Mouse (Mus musculus): ENCODE results near the gene 2010300C02Rik. TPM values are rescaled to one million over a fixed set of nuclear protein-coding genes. Genes with fewer than 3 reads are reported as not detected.
"Not testable (repeated sequence)": the region's sequence is repeated elsewhere in the genome, so short reads cannot be mapped to it uniquely, and the experiment has no call there.

The 2010300C02Rik gene
- polyA plus RNA-seq, 1 experiment from 2014 or later, result 3.5 TPM

GRCm38 (mm10) chr1:37717415-37718195 lies 2.3 kb downstream of the 2010300C02Rik start:
- no peak overlapping the region for H3K9ac ChIP-seq (replicated peaks; ENCODE audit: low read depth, low read length)
- H3K4me2 ChIP-seq (ENCODE audit: low read length), result no peak overlapping the region
- H3K9me3 ChIP-seq (ENCODE audit: control insufficient read depth, low read length), result no peaks in the 10 kb centered on the region
- 80% methylated on average over 14 of the region's 14 CpGs for WGBS
- ATAC-seq, result no peak
- peaks cover 15% of the 10 kb centered on the region for H3K27me3 ChIP-seq (replicated peaks; ENCODE audit: control insufficient read depth, insufficient read depth, low read length)
- no peak overlapping the region for H3K4me3 ChIP-seq (replicated peaks; ENCODE audit: low read length)
- no peak overlapping the region for H3K27ac ChIP-seq (ENCODE audit: low read length)
- peaks cover 8% of the 10 kb centered on the region for H3K4me1 ChIP-seq (replicated peaks; ENCODE audit: control insufficient read depth, insufficient read depth, low read length)
- no peaks in the 10 kb centered on the region for H3K36me3 ChIP-seq (ENCODE audit: control insufficient read depth, insufficient read depth)

- H3K9me3 ChIP-seq (ENCODE audit: control insufficient read depth, low read length); H3K4me3 ChIP-seq (replicated peaks; ENCODE audit: low read length); H3K27ac ChIP-seq (ENCODE audit: low read length); H3K9ac ChIP-seq (replicated peaks; ENCODE audit: low read depth, low read length); H3K27me3 ChIP-seq (replicated peaks; ENCODE audit: control insufficient read depth, insufficient read depth, low read length); ATAC-seq; H3K4me1 ChIP-seq (replicated peaks; ENCODE audit: control insufficient read depth, insufficient read depth, low read length); H3K36me3 ChIP-seq (ENCODE audit: control insufficient read depth, insufficient read depth); H3K4me2 ChIP-seq (ENCODE audit: low read length): not testable (repeated sequence)
- 87% methylated on average over 4 of the region's 4 CpGs for WGBS
Observed at GRCm38 (mm10) chr1:37712357-37712737, 7.5 kb downstream of the 2010300C02Rik start.

- Histone ChIP-seq H3K4me3 (replicated peaks; ENCODE audit: low read length) (no peak overlapping the region), H3K27me3 (replicated peaks; ENCODE audit: control insufficient read depth, insufficient read depth, low read length) (no peaks in the 10 kb centered on the region), H3K27ac (ENCODE audit: low read length) (no peak overlapping the region), H3K4me1 (replicated peaks; ENCODE audit: control insufficient read depth, insufficient read depth, low read length) (no peaks in the 10 kb centered on the region), H3K36me3 (ENCODE audit: control insufficient read depth, insufficient read depth) (no peaks in the 10 kb centered on the region), H3K9ac (replicated peaks; ENCODE audit: low read depth, low read length) (no peak overlapping the region), H3K4me2 (ENCODE audit: low read length) (no peak overlapping the region), H3K9me3 (ENCODE audit: control insufficient read depth, low read length) (no peaks in the 10 kb centered on the region)
- no peak for ATAC-seq
- 92% methylated on average over 10 of the region's 10 CpGs for WGBS
Observed at GRCm38 (mm10) chr1:37711596-37712356, 8.1 kb downstream of the 2010300C02Rik start.

- no peaks in the 10 kb centered on the region for H3K36me3 ChIP-seq (ENCODE audit: control insufficient read depth, insufficient read depth)
- H3K27me3 ChIP-seq (replicated peaks; ENCODE audit: control insufficient read depth, insufficient read depth, low read length), result no peaks in the 10 kb centered on the region
- WGBS, result 91% methylated on average over 5 of the region's 5 CpGs
- H3K9ac ChIP-seq (replicated peaks; ENCODE audit: low read depth, low read length), result no peak overlapping the region
- no peak overlapping the region for H3K4me3 ChIP-seq (replicated peaks; ENCODE audit: low read length)
- no peaks in the 10 kb centered on the region for H3K9me3 ChIP-seq (ENCODE audit: control insufficient read depth, low read length)
- ATAC-seq, result no peak
- no peak overlapping the region for H3K27ac ChIP-seq (ENCODE audit: low read length)
- H3K4me1 ChIP-seq (replicated peaks; ENCODE audit: control insufficient read depth, insufficient read depth, low read length), result no peaks in the 10 kb centered on the region
- H3K4me2 ChIP-seq (ENCODE audit: low read length), result no peak overlapping the region
Observed at GRCm38 (mm10) chr1:37711082-37711481, 8.8 kb downstream of the 2010300C02Rik start.

GRCm38 (mm10) chr1:37709736-37710135 lies 10.1 kb downstream of the 2010300C02Rik start:
- H3K9ac ChIP-seq (replicated peaks; ENCODE audit: low read depth, low read length), result no peak overlapping the region
- no peak overlapping the region for H3K4me2 ChIP-seq (ENCODE audit: low read length)
- H3K27ac ChIP-seq (ENCODE audit: low read length), result no peak overlapping the region
- no peak for ATAC-seq
- no peaks in the 10 kb centered on the region for H3K27me3 ChIP-seq (replicated peaks; ENCODE audit: control insufficient read depth, insufficient read depth, low read length)
- 71% methylated on average over 8 of the region's 8 CpGs for WGBS
- no peaks in the 10 kb centered on the region for H3K9me3 ChIP-seq (ENCODE audit: control insufficient read depth, low read length)
- H3K36me3 ChIP-seq (ENCODE audit: control insufficient read depth, insufficient read depth), result no peaks in the 10 kb centered on the region
- no peak overlapping the region for H3K4me3 ChIP-seq (replicated peaks; ENCODE audit: low read length)
- H3K4me1 ChIP-seq (replicated peaks; ENCODE audit: control insufficient read depth, insufficient read depth, low read length), result no peaks in the 10 kb centered on the region

- no peak overlapping the region for H3K4me3 ChIP-seq (replicated peaks; ENCODE audit: low read length)
- 88% methylated on average over 6 of the region's 6 CpGs for WGBS
- H3K4me2 ChIP-seq (ENCODE audit: low read length), result no peak overlapping the region
- no peak overlapping the region for H3K9ac ChIP-seq (replicated peaks; ENCODE audit: low read depth, low read length)
- no peaks in the 10 kb centered on the region for H3K27me3 ChIP-seq (replicated peaks; ENCODE audit: control insufficient read depth, insufficient read depth, low read length)
- no peaks in the 10 kb centered on the region for H3K36me3 ChIP-seq (ENCODE audit: control insufficient read depth, insufficient read depth)
- no peak for ATAC-seq
- no peaks in the 10 kb centered on the region for H3K9me3 ChIP-seq (ENCODE audit: control insufficient read depth, low read length)
- H3K4me1 ChIP-seq (replicated peaks; ENCODE audit: control insufficient read depth, insufficient read depth, low read length), result no peaks in the 10 kb centered on the region
- no peak overlapping the region for H3K27ac ChIP-seq (ENCODE audit: low read length)
Observed at GRCm38 (mm10) chr1:37708270-37708955, 11.5 kb downstream of the 2010300C02Rik start.

GRCm38 (mm10) chr1:37702326-37702725 lies 17.6 kb downstream of the 2010300C02Rik start:
- Histone ChIP-seq H3K36me3 (ENCODE audit: control insufficient read depth, insufficient read depth) (no peaks in the 10 kb centered on the region), H3K27me3 (replicated peaks; ENCODE audit: control insufficient read depth, insufficient read depth, low read length) (no peaks in the 10 kb centered on the region), H3K4me3 (replicated peaks; ENCODE audit: low read length) (no peak overlapping the region), H3K4me1 (replicated peaks; ENCODE audit: control insufficient read depth, insufficient read depth, low read length) (peaks cover 4% of the 10 kb centered on the region; the same call in 1 of the 2 replicates), H3K9ac (replicated peaks; ENCODE audit: low read depth, low read length) (no peak overlapping the region), H3K27ac (ENCODE audit: low read length) (no peak overlapping the region), H3K9me3 (ENCODE audit: control insufficient read depth, low read length) (no peaks in the 10 kb centered on the region), H3K4me2 (ENCODE audit: low read length) (no peak overlapping the region)
- ATAC-seq, result no peak
- 88% methylated on average over 4 of the region's 4 CpGs for WGBS

GRCm38 (mm10) chr1:37698852-37699439 lies 20.9 kb downstream of the 2010300C02Rik start:
- H3K9me3 ChIP-seq (ENCODE audit: control insufficient read depth, low read length), result no peaks in the 10 kb centered on the region
- no peak overlapping the region for H3K27ac ChIP-seq (ENCODE audit: low read length)
- H3K4me2 ChIP-seq (ENCODE audit: low read length), result no peak overlapping the region
- no peaks in the 10 kb centered on the region for H3K36me3 ChIP-seq (ENCODE audit: control insufficient read depth, insufficient read depth)
- ATAC-seq, result no peak
- WGBS, result 65% methylated on average over 5 of the region's 5 CpGs
- no peaks in the 10 kb centered on the region for H3K27me3 ChIP-seq (replicated peaks; ENCODE audit: control insufficient read depth, insufficient read depth, low read length)
- no peak overlapping the region for H3K9ac ChIP-seq (replicated peaks; ENCODE audit: low read depth, low read length)
- H3K4me3 ChIP-seq (replicated peaks; ENCODE audit: low read length), result no peak overlapping the region
- H3K4me1 ChIP-seq (replicated peaks; ENCODE audit: control insufficient read depth, insufficient read depth, low read length), result peaks cover 4% of the 10 kb centered on the region; the same call in 1 of the 2 replicates
